Mouse (Mus musculus): ENCODE measurements around the gene Trp53tg5. TPM values are rescaled to one million over a fixed set of nuclear protein-coding genes. Genes with fewer than 3 reads are reported as not detected.

Trp53tg5 gene
- total and polyA plus RNA-seq, 2 experiments = not detected

- Histone ChIP-seq H3K79me2 (ENCODE audit: control insufficient read depth, insufficient read depth, low read length) (peaks cover 6% of the 10 kb centered on the region; the same call in 1 of the 2 replicates), H3K4me3 (ENCODE audit: insufficient read depth, low read depth, low read length) (no peak overlapping the region), H3K27ac (replicated peaks; ENCODE audit: insufficient read depth, low read depth, low read length) (no peak overlapping the region), H3K9ac (ENCODE audit: low read depth, low read length) (no peak overlapping the region), H3K36me3 (ENCODE audit: control insufficient read depth, insufficient read depth, low read length) (no peaks in the 10 kb centered on the region), H3K4me1 (ENCODE audit: control insufficient read depth, insufficient read depth, low read length) (no peaks in the 10 kb centered on the region; the same call in 1 of the 2 replicates), H3K27me3 (ENCODE audit: control insufficient read depth, insufficient read depth, low read length) (no peaks in the 10 kb centered on the region)
- TF ChIP-seq POLR2A (IDR thresholded peaks at IDR 0.05; ENCODE audit: extremely low read depth, insufficient read depth, low read length) (no peak), CTCF (IDR thresholded peaks at IDR 0.05; ENCODE audit: low read depth, low read length) (no peak)
- DNase-seq (ENCODE audit: extremely low read depth, low read depth, low spot score) = no peak
- 67% methylated on average over 2 of the region's 2 CpGs for WGBS
Observed at GRCm38 (mm10) chr2:164494126-164494525, 20.6 kb upstream of the Trp53tg5 start.

GRCm38 (mm10) chr2:164487812-164488211 is 14.3 kb upstream of the Trp53tg5 start:
- Histone ChIP-seq H3K27me3 (ENCODE audit: control insufficient read depth, insufficient read depth, low read length) (no peaks in the 10 kb centered on the region; the same call in 1 of the 2 replicates), H3K4me1 (ENCODE audit: control insufficient read depth, insufficient read depth, low read length) (peaks cover 7% of the 10 kb centered on the region; the same call in 1 of the 2 replicates), H3K79me2 (ENCODE audit: control insufficient read depth, insufficient read depth, low read length) (no peaks in the 10 kb centered on the region), H3K27ac (replicated peaks; ENCODE audit: insufficient read depth, low read depth, low read length) (no peak overlapping the region), H3K9ac (ENCODE audit: low read depth, low read length) (no peak overlapping the region), H3K4me3 (ENCODE audit: insufficient read depth, low read depth, low read length) (no peak overlapping the region), H3K36me3 (ENCODE audit: control insufficient read depth, insufficient read depth, low read length) (no peaks in the 10 kb centered on the region)
- WGBS = 79% methylated on average over 9 of the region's 9 CpGs
- TF ChIP-seq POLR2A (IDR thresholded peaks at IDR 0.05; ENCODE audit: extremely low read depth, insufficient read depth, low read length) (no peak), CTCF (IDR thresholded peaks at IDR 0.05; ENCODE audit: low read depth, low read length) (no peak)
- DNase-seq (ENCODE audit: extremely low read depth, low read depth, low spot score) = no peak

- no peak overlapping the region for H3K27ac ChIP-seq (replicated peaks; ENCODE audit: insufficient read depth, low read depth, low read length)
- peaks cover 7% of the 10 kb centered on the region; the same call in 1 of the 2 replicates for H3K4me1 ChIP-seq (ENCODE audit: control insufficient read depth, insufficient read depth, low read length)
- H3K36me3 ChIP-seq (ENCODE audit: control insufficient read depth, insufficient read depth, low read length) = no peaks in the 10 kb centered on the region
- WGBS = 22% methylated on average over 11 of the region's 11 CpGs
- H3K4me3 ChIP-seq (ENCODE audit: insufficient read depth, low read depth, low read length) = peak overlapping the region; percentile 93
- no peaks in the 10 kb centered on the region for H3K79me2 ChIP-seq (ENCODE audit: control insufficient read depth, insufficient read depth, low read length)
- TF ChIP-seq POLR2A (IDR thresholded peaks at IDR 0.05; ENCODE audit: extremely low read depth, insufficient read depth, low read length) (no peak), CTCF (IDR thresholded peaks at IDR 0.05; ENCODE audit: low read depth, low read length) (no peak)
- H3K27me3 ChIP-seq (ENCODE audit: control insufficient read depth, insufficient read depth, low read length) = no peaks in the 10 kb centered on the region; the same call in 1 of the 2 replicates
- DNase-seq (ENCODE audit: extremely low read depth, low read depth, low spot score) = no peak
- H3K9ac ChIP-seq (ENCODE audit: low read depth, low read length) = peak overlapping the region; percentile 92
Observed at GRCm38 (mm10) chr2:164487115-164487527, 13.6 kb upstream of the Trp53tg5 start.

GRCm38 (mm10) chr2:164486258-164487114 is 13.0 kb upstream of the Trp53tg5 start:
- Histone ChIP-seq H3K79me2 (ENCODE audit: control insufficient read depth, insufficient read depth, low read length) (no peaks in the 10 kb centered on the region), H3K27me3 (ENCODE audit: control insufficient read depth, insufficient read depth, low read length) (no peaks in the 10 kb centered on the region; the same call in 1 of the 2 replicates), H3K4me1 (ENCODE audit: control insufficient read depth, insufficient read depth, low read length) (peaks cover 7% of the 10 kb centered on the region; the same call in 1 of the 2 replicates), H3K9ac (ENCODE audit: low read depth, low read length) (peak overlapping the region; percentile 92), H3K4me3 (ENCODE audit: insufficient read depth, low read depth, low read length) (peak overlapping the region; percentile 93), H3K27ac (replicated peaks; ENCODE audit: insufficient read depth, low read depth, low read length) (no peak overlapping the region), H3K36me3 (ENCODE audit: control insufficient read depth, insufficient read depth, low read length) (no peaks in the 10 kb centered on the region)
- under 1% methylated on average over 85 of the region's 90 CpGs for WGBS
- no peak for DNase-seq (ENCODE audit: extremely low read depth, low read depth, low spot score)
- no peak for TF ChIP-seq CTCF (IDR thresholded peaks at IDR 0.05; ENCODE audit: low read depth, low read length)
- TF ChIP-seq POLR2A (IDR thresholded peaks at IDR 0.05; ENCODE audit: extremely low read depth, insufficient read depth, low read length) = no peak

- no peak for DNase-seq (ENCODE audit: extremely low read depth, low read depth, low spot score)
- H3K27me3 ChIP-seq (ENCODE audit: control insufficient read depth, insufficient read depth, low read length) = no peaks in the 10 kb centered on the region; the same call in 1 of the 2 replicates
Observed at GRCm38 (mm10) chr2:164485681-164486257, 12.2 kb upstream of the Trp53tg5 start, which contains the start of gene Dbndd2. Gene Dbndd2 (plus strand): TSS chr2:164486106.

More at GRCm38 (mm10) chr2:164485681-164486257, 12.2 kb upstream of the Trp53tg5 start, which contains the start of gene Dbndd2:
- Histone ChIP-seq H3K36me3 (ENCODE audit: control insufficient read depth, insufficient read depth, low read length) (no peaks in the 10 kb centered on the region), H3K9ac (ENCODE audit: low read depth, low read length) (peak within 1 kb of the TSS; percentile 92), H3K27ac (replicated peaks; ENCODE audit: insufficient read depth, low read depth, low read length) (no peak within 1 kb of the TSS), H3K4me3 (ENCODE audit: insufficient read depth, low read depth, low read length) (peak within 1 kb of the TSS; percentile 93), H3K4me1 (ENCODE audit: control insufficient read depth, insufficient read depth, low read length) (peaks cover 7% of the 10 kb centered on the region; the same call in 1 of the 2 replicates), H3K79me2 (ENCODE audit: control insufficient read depth, insufficient read depth, low read length) (no peaks in the 10 kb centered on the region)
- 8% methylated on average over 26 of the region's 26 CpGs for WGBS
- TF ChIP-seq POLR2A (IDR thresholded peaks at IDR 0.05; ENCODE audit: extremely low read depth, insufficient read depth, low read length) (no peak), CTCF (IDR thresholded peaks at IDR 0.05; ENCODE audit: low read depth, low read length) (no peak)

Measured in liver, adult 2 months (tissue).